Mouse (Mus musculus) bone marrow macrophage, adult 2 months (primary cell): ENCODE results near the gene Bcs1l. TPM values are rescaled to one million over a fixed set of nuclear protein-coding genes. Genes with fewer than 3 reads are reported as not detected.

Experiments
- H3K27ac ChIP-seq: 2 replicates; pipeline ENCODE4 v1.5.1; 2012; ENCODE audit warnings: low read depth, low read length; ENCODE audit not compliant: insufficient read depth
- H3K4me1 ChIP-seq: 2 replicates; pipeline ENCODE4 v1.6.1; 2012; ENCODE audit warnings: low read length; ENCODE audit not compliant: control insufficient read depth, insufficient read depth
- H3K4me3 ChIP-seq: 2 replicates; pipeline ENCODE4 v1.5.1; 2012; ENCODE audit warnings: mild to moderate bottlenecking, low read length, moderate library complexity; ENCODE audit not compliant: insufficient read depth
- CTCF ChIP-seq: IDR thresholded peaks from 2 replicates; pipeline ENCODE4 v1.5.1; 2012; ENCODE audit warnings: low read depth, mild to moderate bottlenecking, low read length, moderate library complexity
- POLR2A ChIP-seq: IDR thresholded peaks from 2 replicates; pipeline ENCODE4 v1.6.1; 2012; ENCODE audit warnings: mild to moderate bottlenecking, low read depth, low read length, borderline replicate concordance
- polyA plus RNA-seq: library from polyadenylated mRNA; stranded (reverse); fragments of >200 nt; gene quantifications from 2 replicates; pipeline ENCODE4 v1.2.4, GENCODE M21; 2012; ENCODE audit not compliant: missing spikeins, insufficient read depth, insufficient read length

The Bcs1l gene
- polyA plus RNA-seq, 1 experiment: 10.3 TPM

GRCm38 (mm10) chr1:74587233-74587772 is 786 bp upstream of the Bcs1l start:
- H3K4me1 ChIP-seq: peaks cover 8% of the 10 kb centered on the region
- peak overlapping the region; percentile 67 for H3K4me3 ChIP-seq
- no peak for TF ChIP-seq POLR2A
- no peak for TF ChIP-seq CTCF
- peak overlapping the region; percentile 27 for H3K27ac ChIP-seq

GRCm38 (mm10) chr1:74594434-74594833 is 6.3 kb downstream of the Bcs1l start:
- Histone ChIP-seq H3K4me3 (no peak overlapping the region), H3K4me1 (no peaks in the 10 kb centered on the region), H3K27ac (no peak overlapping the region)
- no peak for TF ChIP-seq POLR2A
- TF ChIP-seq CTCF: no peak

- no peak for TF ChIP-seq CTCF
- TF ChIP-seq POLR2A: no peak
- peaks cover 5% of the 10 kb centered on the region for H3K4me1 ChIP-seq
Measured at GRCm38 (mm10) chr1:74600501-74601266, 12.6 kb downstream of the Bcs1l start.

GRCm38 (mm10) chr1:74601267-74601962 is 13.3 kb downstream of the Bcs1l start, which contains the start of the genes Rnf25 and Stk36:
TSS of gene Rnf25 (minus strand) at chr1:74601397.
TSS of gene Stk36 (plus strand) at chr1:74601445.
- Histone ChIP-seq H3K27ac (no peak within 1 kb of the TSS), H3K4me3 (peak within 1 kb of the TSS; percentile 81), H3K4me1 (peaks cover 5% of the 10 kb centered on the region)
- TF ChIP-seq CTCF: no peak
- TF ChIP-seq POLR2A: no peak

More at GRCm38 (mm10) chr1:74600501-74601266, 12.6 kb downstream of the Bcs1l start:
- peak overlapping the region; percentile 81 for H3K4me3 ChIP-seq
- H3K27ac ChIP-seq: no peak overlapping the region

GRCm38 (mm10) chr1:74624183-74624582 is 36.1 kb downstream of the Bcs1l start:
- H3K4me1 ChIP-seq: no peaks in the 10 kb centered on the region
- TF ChIP-seq POLR2A (no peak), CTCF (no peak)
- H3K4me3 ChIP-seq: no peak overlapping the region
- no peak overlapping the region for H3K27ac ChIP-seq

GRCm38 (mm10) chr1:74626076-74626475 is 38.0 kb downstream of the Bcs1l start:
- Histone ChIP-seq H3K27ac (no peak overlapping the region), H3K4me3 (no peak overlapping the region), H3K4me1 (no peaks in the 10 kb centered on the region)
- TF ChIP-seq POLR2A (no peak), CTCF (no peak)

- Histone ChIP-seq H3K4me1 (peaks cover 5% of the 10 kb centered on the region), H3K27ac (no peak overlapping the region), H3K4me3 (no peak overlapping the region)
- TF ChIP-seq POLR2A: no peak
- TF ChIP-seq CTCF: no peak
Measured at GRCm38 (mm10) chr1:74628001-74628400, 39.9 kb downstream of the Bcs1l start.

GRCm38 (mm10) chr1:74632734-74633133 is 44.6 kb downstream of the Bcs1l start:
- TF ChIP-seq CTCF: no peak
- no peak for TF ChIP-seq POLR2A
- Histone ChIP-seq H3K4me1 (peaks cover 6% of the 10 kb centered on the region), H3K4me3 (no peak overlapping the region), H3K27ac (no peak overlapping the region)

Other genes with a start within 250 kb of the Bcs1l start
- 0.60 and 0.76 TPM in 2 replicates for gene Catip, start 226.2 kb upstream of the Bcs1l start, polyA plus RNA-seq
- 539 and 588 TPM in 2 replicates for gene Slc11a1, start 213.1 kb upstream of the Bcs1l start, polyA plus RNA-seq
- 119 and 123 TPM in 2 replicates for gene Ctdsp1, start 196.8 kb upstream of the Bcs1l start, polyA plus RNA-seq
- not detected in 2 replicates for gene Vil1, start 178.9 kb upstream of the Bcs1l start, polyA plus RNA-seq
- 27.2 and 30.0 TPM in 2 replicates for gene Cnot9, start 82.2 kb upstream of the Bcs1l start, polyA plus RNA-seq
- not detected in 2 replicates for gene Plcd4, start 45.4 kb upstream of the Bcs1l start, polyA plus RNA-seq
- gene Usp37, start 44.0 kb upstream of the Bcs1l start, polyA plus RNA-seq: 8.8 and 9.0 TPM in 2 replicates
- 7.2 and 8.7 TPM in 2 replicates for gene Zfp142, start within 50 bp of the Bcs1l start, polyA plus RNA-seq
- 39.0 and 51.0 TPM in 2 replicates for gene Rnf25, start 13.1 kb downstream of the Bcs1l start, polyA plus RNA-seq
- 2.8 and 3.0 TPM in 2 replicates for gene Stk36, start 13.2 kb downstream of the Bcs1l start, polyA plus RNA-seq
- 15.3 and 22.1 TPM in 2 replicates for gene Ttll4, start 73.5 kb downstream of the Bcs1l start, polyA plus RNA-seq
- 165 and 189 TPM in 2 replicates for gene Cyp27a1, start 125.3 kb downstream of the Bcs1l start, polyA plus RNA-seq
- gene Prkag3, start 160.9 kb downstream of the Bcs1l start, polyA plus RNA-seq: not detected in 2 replicates
- gene Wnt6, start 183.6 kb downstream of the Bcs1l start, polyA plus RNA-seq: 0.62 and 1.0 TPM in 2 replicates
- gene Wnt10a, start 203.2 kb downstream of the Bcs1l start, polyA plus RNA-seq: not detected in 2 replicates